Mouse (Mus musculus) limb, embryonic 12.5 days (tissue): ENCODE data around the gene 1810010D01Rik. TPM values are rescaled to one million over a fixed set of nuclear protein-coding genes. Genes with fewer than 3 reads are reported as not detected.

Experiments
- ATAC-seq: fragments of 200-750 bp; cut with Nextera tagmentation; 2 replicates; pipeline ENCODE4 v1.8.0; 2017; ENCODE audit warnings: low read depth, moderate TSS enrichment; ENCODE audit not compliant: insufficient number of reproducible peaks, insufficient read depth, low FRiP score, low TSS enrichment
- H3K27ac ChIP-seq: fragments of 300-500 bp; sonication (generic); 2 replicates; pipeline ENCODE4 v1.5.1; 2016; ENCODE audit warnings: mild to moderate bottlenecking, moderate library complexity
- H3K27me3 ChIP-seq: fragments of 300-500 bp; sonication (generic); 2 replicates; pipeline ENCODE4 v1.6.1; 2016; ENCODE audit warnings: mild to moderate bottlenecking, moderate library complexity
- H3K36me3 ChIP-seq: fragments of 300-500 bp; sonication (generic); 2 replicates; pipeline ENCODE4 v1.6.1; 2016; ENCODE audit warnings: mild to moderate bottlenecking, moderate library complexity
- H3K4me1 ChIP-seq: fragments of 300-500 bp; sonication (generic); replicated peaks from 2 replicates; pipeline ENCODE4 v1.6.1; 2016
- H3K4me2 ChIP-seq: fragments of 300-500 bp; sonication (generic); 2 replicates; pipeline ENCODE4 v1.6.1; 2016; ENCODE audit warnings: mild to moderate bottlenecking, moderate library complexity
- H3K4me3 ChIP-seq: fragments of 300-500 bp; sonication (generic); replicated peaks from 2 replicates; pipeline ENCODE4 v1.5.1; 2016; ENCODE audit warnings: mild to moderate bottlenecking
- H3K9ac ChIP-seq: fragments of 300-500 bp; sonication (generic); replicated peaks from 2 replicates; pipeline ENCODE4 v1.6.1; 2016; ENCODE audit warnings: mild to moderate bottlenecking, moderate library complexity
- H3K9me3 ChIP-seq: fragments of 300-500 bp; sonication (generic); 2 replicates; pipeline ENCODE4 v1.6.1; 2016; ENCODE audit warnings: mild to moderate bottlenecking, moderate library complexity
- WGBS: fragments of 180-500 bp; shearing (Covaris S2); methylation state at CpG from one replicate; pipeline ENCODE4 v1.1.7; 2016; 5-methylcytosine and 5-hydroxymethylcytosine counted together
- polyA plus RNA-seq: library from polyadenylated mRNA; unstranded; fragments of >200 nt; fragmentation: Nextera tagmentation; extraction: Ambion mirVana; gene quantifications from 2 replicates; pipeline ENCODE4 v1.2.1, GENCODE M21; 2016

The 1810010D01Rik gene
- polyA plus RNA-seq, 1 experiment from 2014 or later = 0.41 TPM

DNA sequence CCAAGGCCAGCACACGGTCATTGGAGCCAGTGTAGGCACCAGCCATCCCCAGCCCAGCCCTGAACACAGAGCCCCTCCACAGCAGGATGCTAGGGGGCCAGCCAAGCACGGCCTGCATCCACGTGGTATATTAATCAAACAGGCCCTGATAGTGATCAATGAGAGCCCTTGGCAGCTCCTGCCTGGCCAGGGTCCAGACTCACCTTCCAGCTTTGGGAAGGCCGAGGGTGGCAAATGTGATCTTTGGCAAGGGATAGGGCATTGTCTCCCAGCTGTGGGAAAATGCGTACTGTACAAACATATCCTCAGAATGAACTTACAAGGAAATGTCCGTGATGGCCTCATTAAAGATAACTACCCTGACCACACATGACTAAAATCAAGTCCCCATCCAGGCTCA is 31.2 kb upstream of the 1810010D01Rik start:
- WGBS = 59% methylated on average over 6 of the region's 6 CpGs
- Histone ChIP-seq H3K27ac (no peak overlapping the region), H3K4me3 (no peak overlapping the region), H3K27me3 (no peaks in the 10 kb centered on the region; the same call in 1 of the 2 replicates), H3K9ac (0 out of 2 replicates have a peak overlapping the region, but pooled peaks have one; percentile 0), H3K4me2 (no peak overlapping the region), H3K4me1 (peaks cover 12% of the 10 kb centered on the region), H3K9me3 (no peaks in the 10 kb centered on the region), H3K36me3 (no peaks in the 10 kb centered on the region)
- ATAC-seq = no peak

DNA sequence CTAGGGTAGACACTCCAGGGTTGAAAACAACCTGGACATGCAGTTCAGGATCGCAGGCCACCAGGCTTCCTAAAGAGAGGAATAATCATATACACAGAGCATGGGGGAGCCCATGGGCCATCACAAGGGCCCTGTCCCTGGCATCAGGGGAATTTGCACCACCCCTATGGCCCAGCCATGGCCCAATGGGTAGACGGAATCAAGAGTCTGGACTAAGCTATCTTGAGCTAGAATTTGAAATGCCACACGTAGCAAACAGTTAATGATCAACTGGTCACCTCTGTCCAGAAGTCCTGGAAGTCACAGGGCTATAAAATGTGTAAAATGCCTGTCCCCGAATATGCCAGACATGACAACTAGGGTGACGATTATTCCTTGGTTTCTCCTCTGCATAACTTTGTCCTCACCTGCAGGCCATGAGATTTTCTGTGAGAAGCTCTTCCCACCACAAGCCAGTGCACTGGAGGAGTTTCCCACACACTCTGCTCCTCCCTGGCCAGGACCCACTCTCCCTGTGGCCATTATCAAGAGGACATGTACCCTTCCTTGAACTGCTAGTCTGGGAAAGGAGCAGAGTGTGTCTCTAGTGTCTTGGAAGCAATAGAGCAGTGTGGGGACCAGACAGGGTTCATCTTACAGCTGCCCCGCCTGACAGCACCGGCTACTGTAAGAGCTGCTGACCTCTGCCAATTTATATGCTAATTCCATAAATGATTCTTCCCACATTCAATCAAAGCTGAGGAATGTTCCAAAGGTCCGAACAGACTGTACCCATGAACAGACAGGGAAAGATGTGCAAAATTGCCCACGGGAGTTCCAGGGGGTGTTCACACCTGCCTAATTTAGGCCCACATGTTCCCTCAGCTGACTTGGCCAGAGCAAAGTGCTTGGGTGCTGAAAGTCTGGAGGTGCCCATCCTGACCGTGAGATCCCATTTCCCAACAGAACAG is 27.2 kb upstream of the 1810010D01Rik start:
- no peak for ATAC-seq
- H3K36me3 ChIP-seq = no peaks in the 10 kb centered on the region
- 85% methylated on average over 10 of the region's 10 CpGs for WGBS

GRCm38 (mm10) chr7:145231659-145232058 is 23.7 kb upstream of the 1810010D01Rik start:
- H3K27ac ChIP-seq = no peak overlapping the region
- H3K9me3 ChIP-seq = no peaks in the 10 kb centered on the region
- WGBS = 76% methylated on average over 9 of the region's 9 CpGs
- no peak overlapping the region for H3K4me2 ChIP-seq
- no peak overlapping the region for H3K9ac ChIP-seq
- ATAC-seq = no peak
- H3K4me1 ChIP-seq = 0 out of 2 replicates have a peak, but pooled peaks cover 3% of the 10 kb centered on the region
- no peaks in the 10 kb centered on the region for H3K27me3 ChIP-seq
- H3K36me3 ChIP-seq = no peaks in the 10 kb centered on the region
- no peak overlapping the region for H3K4me3 ChIP-seq

More for the DNA sequence above, 27.2 kb upstream of the 1810010D01Rik start:
- no peak overlapping the region for H3K9ac ChIP-seq
- H3K4me1 ChIP-seq = peaks cover 15% of the 10 kb centered on the region
- no peak overlapping the region for H3K27ac ChIP-seq
- H3K4me2 ChIP-seq = no peak overlapping the region
- no peaks in the 10 kb centered on the region for H3K9me3 ChIP-seq
- no peak overlapping the region for H3K4me3 ChIP-seq
- H3K27me3 ChIP-seq = no peaks in the 10 kb centered on the region

GRCm38 (mm10) chr7:145226641-145227040 is 18.7 kb upstream of the 1810010D01Rik start:
- H3K4me2 ChIP-seq = no peak overlapping the region

DNA sequence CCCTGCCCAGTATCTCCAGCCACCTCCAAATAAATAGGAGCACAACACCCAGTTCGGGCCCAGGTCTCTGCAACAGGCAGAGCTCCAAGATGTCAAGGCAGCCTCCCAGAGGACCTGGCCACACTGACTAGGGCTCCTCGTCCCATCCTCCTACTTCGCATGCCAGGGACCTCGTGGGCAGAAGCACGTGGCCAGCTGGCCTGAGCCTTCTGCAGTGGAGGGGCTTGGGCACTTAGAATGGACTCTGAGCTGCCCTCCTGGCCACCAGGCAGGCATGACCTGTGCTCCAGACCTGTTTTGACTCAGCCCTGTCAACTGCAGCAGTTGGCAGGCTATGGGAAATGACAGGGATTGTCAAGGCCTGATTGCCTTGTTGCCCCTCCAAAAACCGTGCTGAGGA is 17.7 kb upstream of the 1810010D01Rik start:
- 83% methylated on average over 6 of the region's 6 CpGs for WGBS
- H3K4me3 ChIP-seq = no peak overlapping the region
- no peak for ATAC-seq
- peaks cover 13% of the 10 kb centered on the region for H3K4me1 ChIP-seq
- H3K27ac ChIP-seq = no peak overlapping the region
- H3K9me3 ChIP-seq = no peaks in the 10 kb centered on the region; the same call in 1 of the 2 replicates
- H3K4me2 ChIP-seq = no peak overlapping the region
- no peak overlapping the region for H3K9ac ChIP-seq
- H3K36me3 ChIP-seq = no peaks in the 10 kb centered on the region
- no peaks in the 10 kb centered on the region for H3K27me3 ChIP-seq

More at GRCm38 (mm10) chr7:145226641-145227040, 18.7 kb upstream of the 1810010D01Rik start:
- Histone ChIP-seq H3K9ac (no peak overlapping the region), H3K4me1 (peaks cover 14% of the 10 kb centered on the region), H3K27me3 (no peaks in the 10 kb centered on the region), H3K27ac (no peak overlapping the region), H3K4me3 (no peak overlapping the region), H3K36me3 (no peaks in the 10 kb centered on the region), H3K9me3 (no peaks in the 10 kb centered on the region)
- whole genome bisulfite sequencing = 89% methylated on average over 6 of the region's 6 CpGs
- no peak for ATAC-seq

- ATAC-seq = peak; percentile 54; the same call in 1 of the 2 replicates
- no peaks in the 10 kb centered on the region for H3K27me3 ChIP-seq
- H3K4me2 ChIP-seq = no peak overlapping the region
- H3K4me1 ChIP-seq = peaks cover 13% of the 10 kb centered on the region
- peak overlapping the region; percentile 24; the same call in 1 of the 2 replicates for H3K9ac ChIP-seq
- WGBS = 18% methylated on average over 2 of the region's 2 CpGs
- peak overlapping the region; percentile 64; the same call in 1 of the 2 replicates for H3K27ac ChIP-seq
- no peaks in the 10 kb centered on the region for H3K36me3 ChIP-seq
- H3K9me3 ChIP-seq = no peaks in the 10 kb centered on the region; the same call in 1 of the 2 replicates
- no peak overlapping the region for H3K4me3 ChIP-seq
Measured at GRCm38 (mm10) chr7:145221841-145222689, 14.1 kb upstream of the 1810010D01Rik start.

DNA sequence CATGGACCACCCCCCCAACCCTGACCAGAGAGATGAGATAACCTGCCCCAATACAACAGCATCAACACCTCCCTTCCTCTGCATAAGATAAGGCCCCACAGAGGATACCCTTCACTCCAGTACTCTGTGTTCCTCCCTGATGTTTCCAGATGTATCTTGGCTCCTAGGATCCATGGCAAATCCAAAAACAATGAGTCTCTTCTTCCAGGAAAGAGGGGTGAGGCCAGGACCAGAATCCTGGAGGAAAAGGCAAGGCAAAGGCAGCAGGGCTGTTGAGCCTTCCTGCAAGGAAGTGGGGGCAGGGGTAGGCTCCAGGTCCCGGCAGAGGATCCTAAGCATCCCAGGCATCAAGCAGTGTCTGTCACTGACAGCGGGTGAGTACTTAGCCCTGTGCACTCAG is 13.4 kb upstream of the 1810010D01Rik start:
- H3K9me3 ChIP-seq = no peaks in the 10 kb centered on the region; the same call in 1 of the 2 replicates
- H3K4me1 ChIP-seq = peaks cover 15% of the 10 kb centered on the region
- WGBS = 72% methylated on average over 2 of the region's 2 CpGs
- no peak for ATAC-seq
- H3K36me3 ChIP-seq = no peaks in the 10 kb centered on the region
- H3K27ac ChIP-seq = 0 out of 2 replicates have a peak overlapping the region, but pooled peaks have one; percentile 64
- H3K9ac ChIP-seq = no peak overlapping the region
- H3K27me3 ChIP-seq = no peaks in the 10 kb centered on the region
- no peak overlapping the region for H3K4me2 ChIP-seq
- no peak overlapping the region for H3K4me3 ChIP-seq

DNA sequence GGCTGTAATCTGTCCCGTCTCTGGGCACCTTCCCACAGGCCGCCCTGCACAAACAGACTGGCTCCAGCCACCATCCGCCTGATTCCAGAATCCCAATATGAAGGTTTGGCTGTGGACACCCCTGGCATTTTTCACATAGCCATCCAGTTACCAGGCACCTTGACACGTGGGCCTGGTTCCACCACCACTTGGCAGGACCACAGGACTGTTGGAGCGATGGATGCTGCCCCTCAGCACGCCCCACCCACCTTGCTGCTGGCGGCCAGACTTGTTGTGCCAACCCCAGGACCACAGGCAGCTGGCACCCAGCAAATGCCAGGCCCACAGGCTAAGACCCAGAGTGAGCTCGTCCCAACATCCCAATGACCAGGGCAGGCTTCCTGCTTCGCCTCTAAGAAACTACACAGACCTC is 11.5 kb upstream of the 1810010D01Rik start:
- ATAC-seq = no peak
- Histone ChIP-seq H3K4me1 (peaks cover 18% of the 10 kb centered on the region), H3K4me2 (no peak overlapping the region), H3K4me3 (no peak overlapping the region), H3K36me3 (no peaks in the 10 kb centered on the region), H3K9me3 (no peaks in the 10 kb centered on the region; the same call in 1 of the 2 replicates), H3K27ac (no peak overlapping the region), H3K9ac (no peak overlapping the region), H3K27me3 (no peaks in the 10 kb centered on the region)
- WGBS = 88% methylated on average over 9 of the region's 9 CpGs

DNA sequence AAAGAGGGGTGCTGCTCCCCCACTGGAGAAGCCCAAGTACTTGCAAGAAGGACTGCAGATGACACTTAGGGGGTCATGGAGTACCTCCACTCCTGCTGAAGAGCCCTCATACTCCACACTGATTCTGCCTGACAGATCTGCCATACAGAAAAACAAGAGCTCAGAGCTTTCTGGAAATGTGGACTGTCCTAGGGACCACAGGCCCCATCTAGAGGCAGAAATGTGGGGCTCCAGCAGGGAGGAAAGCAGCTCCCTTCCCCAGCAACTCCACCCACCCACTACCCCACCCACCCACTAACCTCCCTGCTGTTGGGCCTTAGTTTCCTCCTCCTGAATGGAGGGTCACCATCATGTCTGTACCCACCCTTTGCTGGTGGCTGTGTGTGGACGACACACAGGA is 8.7 kb upstream of the 1810010D01Rik start:
- no peak for ATAC-seq
- 69% methylated on average over 1 of the region's 1 CpGs for WGBS
- no peaks in the 10 kb centered on the region; the same call in 1 of the 2 replicates for H3K9me3 ChIP-seq

GRCm38 (mm10) chr7:145215476-145215875 is 7.6 kb upstream of the 1810010D01Rik start:
- H3K27ac ChIP-seq = no peak overlapping the region

More for the DNA sequence above, 8.7 kb upstream of the 1810010D01Rik start:
- Histone ChIP-seq H3K4me1 (peaks cover 20% of the 10 kb centered on the region), H3K27me3 (no peaks in the 10 kb centered on the region), H3K4me3 (no peak overlapping the region), H3K4me2 (no peak overlapping the region), H3K36me3 (no peaks in the 10 kb centered on the region), H3K27ac (0 out of 2 replicates have a peak overlapping the region, but pooled peaks have one; percentile 1), H3K9ac (no peak overlapping the region)

More at GRCm38 (mm10) chr7:145215476-145215875, 7.6 kb upstream of the 1810010D01Rik start:
- Histone ChIP-seq H3K36me3 (no peaks in the 10 kb centered on the region), H3K9me3 (no peaks in the 10 kb centered on the region), H3K27me3 (no peaks in the 10 kb centered on the region), H3K4me3 (no peak overlapping the region), H3K4me2 (no peak overlapping the region), H3K9ac (no peak overlapping the region), H3K4me1 (peaks cover 29% of the 10 kb centered on the region)
- whole genome bisulfite sequencing = 90% methylated on average over 4 of the region's 4 CpGs
- ATAC-seq = no peak
